Mouse (Mus musculus): ENCODE measurements around the gene Clic3.

DNA sequence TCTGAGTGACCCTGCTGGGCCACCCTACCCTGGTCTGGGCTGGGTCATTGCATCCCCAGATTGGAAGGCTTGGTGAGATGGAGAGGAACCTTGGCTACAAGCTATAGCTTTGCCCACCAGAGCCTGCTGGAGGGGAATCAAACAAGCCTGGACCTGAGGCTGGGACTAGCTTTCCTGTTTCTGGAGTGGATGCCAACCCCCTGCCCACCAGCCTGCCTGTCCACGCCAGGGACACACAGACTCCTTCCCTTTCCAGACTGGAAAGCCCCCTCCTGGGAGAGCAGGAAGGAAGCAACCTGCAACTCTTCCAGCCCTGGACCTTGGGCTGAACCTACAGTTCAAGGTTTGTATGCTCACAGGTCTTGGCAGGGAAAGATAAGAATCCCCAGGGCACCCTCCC is 33.0 kb upstream of the Clic3 start:
- TF ChIP-seq POLR2A (IDR thresholded peaks at IDR 0.05; ENCODE audit: borderline replicate concordance, insufficient read depth, low read length) (no peak), CTCF (IDR thresholded peaks at IDR 0.05; ENCODE audit: borderline replicate concordance, insufficient read depth, low read depth, low read length) (no peak)

All from cerebellum, adult 2 months (tissue).